Mouse (Mus musculus) spleen, adult 2 months (tissue): ENCODE data around the gene Adamts9.

Source experiments
- CTCF ChIP-seq: fragments of 200-500 bp; IDR thresholded peaks from 2 replicates; pipeline ENCODE4 v1.5.1; 2011; ENCODE audit warnings: mild to moderate bottlenecking, inconsistent platforms; ENCODE audit not compliant: insufficient read depth, insufficient read length, insufficient replicate concordance; ENCODE audit errors: extremely low read depth
- POLR2A ChIP-seq: fragments of 200-500 bp; IDR thresholded peaks from 2 replicates; pipeline ENCODE4 v1.6.1; 2011; ENCODE audit warnings: low read depth, low read length, inconsistent platforms

DNA sequence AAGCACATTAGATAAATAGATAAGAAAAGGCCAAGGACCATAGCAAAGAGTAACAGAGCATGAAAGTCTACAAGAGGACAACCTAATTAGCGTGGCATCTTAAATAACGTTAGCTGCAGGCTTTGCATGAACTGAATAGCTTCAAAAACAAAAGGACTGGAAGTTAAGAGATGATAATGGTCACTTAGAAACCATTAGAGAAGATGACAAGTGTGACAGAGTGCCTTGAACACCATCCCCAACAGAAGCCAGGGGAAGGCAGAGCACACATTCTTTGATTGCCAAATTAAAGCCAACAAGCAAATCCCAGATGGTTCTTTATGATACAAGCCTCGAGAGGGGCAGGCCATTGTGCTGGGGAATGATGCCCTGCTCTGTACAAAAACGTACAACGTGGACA lies 121.7 kb downstream of the Adamts9 start:
- TF ChIP-seq CTCF (no peak), POLR2A (no peak)
